ENCODE assay signal across 2 mouse cellular contexts in the genomic region with DNA sequence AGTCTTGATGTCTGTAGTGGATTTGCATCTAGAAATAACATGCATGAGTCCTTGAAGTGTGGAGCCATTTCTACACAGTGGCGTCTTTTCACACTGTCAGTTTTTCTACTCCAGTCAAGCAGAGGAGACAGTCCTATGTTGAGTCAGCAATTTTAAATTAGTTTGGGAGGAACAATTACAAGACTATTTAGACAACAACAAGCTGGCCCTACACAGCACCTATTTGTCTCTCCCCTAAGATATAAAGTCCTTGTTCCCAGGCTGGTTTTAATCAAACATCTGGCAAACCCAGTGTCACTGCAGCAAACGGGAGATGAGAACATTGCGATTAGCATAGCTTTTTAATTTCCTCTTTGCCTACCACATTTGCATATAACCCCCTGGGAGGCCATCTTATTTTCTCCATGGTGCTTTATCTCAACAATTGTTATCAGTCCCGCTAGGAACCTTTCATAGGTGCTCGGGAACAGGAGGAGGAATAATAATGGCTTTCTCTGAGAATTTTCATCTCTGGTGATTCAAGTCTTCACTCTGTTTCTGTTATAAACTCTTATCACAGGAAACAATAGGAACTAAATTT.
TF ChIP-seq lines count a peak whose summit lies in the region.

No protein-coding gene starts in this region.

TF ChIP-seq in CH12.LX, 34 proteins besides CTCF, POLR2A, EP300 and RAD21:
- TF ChIP-seq MAFK (IDR thresholded peaks at IDR 0.05; ENCODE audit: insufficient replicate concordance, low read length), result peak; percentile 68; the same call in 1 of the 2 replicates
- TF ChIP-seq ZKSCAN1 (IDR thresholded peaks at IDR 0.05; ENCODE audit: borderline replicate concordance, low read depth, low read length), result no peak
TF ChIP-seq in CH12.LX: peak in this region for 1.

TF ChIP-seq in MEL, 35 proteins besides CTCF, POLR2A, EP300 and RAD21:
- TF ChIP-seq MEF2A (IDR thresholded peaks at IDR 0.05; ENCODE audit: extremely low read depth, insufficient replicate concordance, low read depth, low read length, poor library complexity, severe bottlenecking) (no peak), USF1 (IDR thresholded peaks at IDR 0.05; ENCODE audit: low read depth, low read length) (no peak), ZMIZ1 (IDR thresholded peaks at IDR 0.05; ENCODE audit: low read depth, low read length) (no peak), ETS1 (IDR thresholded peaks at IDR 0.05; ENCODE audit: low read depth, low read length) (no peak), USF2 (IDR thresholded peaks at IDR 0.05; ENCODE audit: borderline replicate concordance in 1 of 2, insufficient read depth in 1 of 2, low read depth in 1 of 2, low read length in 2 of 2) (no peak), GABPA (IDR thresholded peaks at IDR 0.05; ENCODE audit: low read depth, low read length) (no peak), ELF1 (IDR thresholded peaks at IDR 0.05; ENCODE audit: low read depth, low read length) (no peak), SIN3A (IDR thresholded peaks at IDR 0.05; ENCODE audit: low read length) (no peak), MAFK (IDR thresholded peaks at IDR 0.05; ENCODE audit: borderline replicate concordance, low read depth, low read length) (peak; percentile 76), ZNF384 (IDR thresholded peaks at IDR 0.05; ENCODE audit: low read depth, low read length) (no peak), ZC3H11A (IDR thresholded peaks at IDR 0.05; ENCODE audit: low read depth, low read length) (no peak), CHD2 (IDR thresholded peaks at IDR 0.05; ENCODE audit: low read length) (no peak), GATA1 (IDR thresholded peaks at IDR 0.05; ENCODE audit: low read depth, low read length) (peak; percentile 60), UBTF (IDR thresholded peaks at IDR 0.05; ENCODE audit: borderline replicate concordance, insufficient read depth, low read depth, low read length) (no peak), NELFE (IDR thresholded peaks at IDR 0.05; ENCODE audit: low read depth, low read length) (no peak)
